Mouse (Mus musculus): Measurements from ENCODE around the gene Dzip1. TPM values are rescaled to one million over a fixed set of nuclear protein-coding genes. Genes with fewer than 3 reads are reported as not detected.
A peak's percentile ranks its signal among the peaks of the same experiment; 100 is the strongest.

Dzip1 gene
- polyA plus RNA-seq, 1 experiment from 2014 or later, result 2.8 TPM

GRCm38 (mm10) chr14:118846834-118847233 lies 78.4 kb downstream of the Dzip1 start:
- 94% methylated on average over 10 of the region's 10 CpGs for WGBS
- no peaks in the 10 kb centered on the region for H3K27me3 ChIP-seq (ENCODE audit: control insufficient read depth, insufficient read depth, low read length)
- no peak overlapping the region for H3K4me2 ChIP-seq (replicated peaks; ENCODE audit: low read depth)
- H3K9ac ChIP-seq (ENCODE audit: low read length), result no peak overlapping the region
- ATAC-seq (ENCODE audit: low FRiP score, low TSS enrichment) (no peak), DNase-seq (ENCODE audit: low spot score) (no peak)
- no peaks in the 10 kb centered on the region for H3K9me3 ChIP-seq (ENCODE audit: control insufficient read depth, low read length)
- H3K27ac ChIP-seq (replicated peaks), result no peak overlapping the region
- no peaks in the 10 kb centered on the region for H3K36me3 ChIP-seq (ENCODE audit: control insufficient read depth, insufficient read depth, low read length)
- TF ChIP-seq CTCF (IDR thresholded peaks at IDR 0.05; ENCODE audit: low read depth) (no peak), EP300 (optimal IDR thresholded peaks at IDR 0.05) (no peak)
- no peaks in the 10 kb centered on the region for H3K4me1 ChIP-seq (replicated peaks; ENCODE audit: control insufficient read depth, insufficient read depth)
- H3K4me3 ChIP-seq (ENCODE audit: low read depth, low read length), result no peak overlapping the region

GRCm38 (mm10) chr14:118842353-118842752 lies 82.9 kb downstream of the Dzip1 start:
- DNase-seq (ENCODE audit: low spot score) (no peak), ATAC-seq (ENCODE audit: low FRiP score, low TSS enrichment) (no peak)
- H3K36me3 ChIP-seq (ENCODE audit: control insufficient read depth, insufficient read depth, low read length), result no peaks in the 10 kb centered on the region
- no peak for TF ChIP-seq CTCF (IDR thresholded peaks at IDR 0.05; ENCODE audit: low read depth)
- TF ChIP-seq EP300 (optimal IDR thresholded peaks at IDR 0.05), result no peak
- no peaks in the 10 kb centered on the region for H3K4me1 ChIP-seq (replicated peaks; ENCODE audit: control insufficient read depth, insufficient read depth)
- WGBS, result 87% methylated on average over 3 of the region's 3 CpGs
- H3K4me2 ChIP-seq (replicated peaks; ENCODE audit: low read depth), result no peak overlapping the region
- H3K27me3 ChIP-seq (ENCODE audit: control insufficient read depth, insufficient read depth, low read length), result no peaks in the 10 kb centered on the region
- H3K4me3 ChIP-seq (ENCODE audit: low read depth, low read length), result no peak overlapping the region
- no peaks in the 10 kb centered on the region for H3K9me3 ChIP-seq (ENCODE audit: control insufficient read depth, low read length)
- no peak overlapping the region for H3K27ac ChIP-seq (replicated peaks)
- H3K9ac ChIP-seq (ENCODE audit: low read length), result no peak overlapping the region

GRCm38 (mm10) chr14:118840027-118840426 lies 85.2 kb downstream of the Dzip1 start:
- 100% methylated on average over 1 of the region's 1 CpGs for WGBS
- H3K27ac ChIP-seq (replicated peaks), result no peak overlapping the region
- no peaks in the 10 kb centered on the region for H3K4me1 ChIP-seq (replicated peaks; ENCODE audit: control insufficient read depth, insufficient read depth)
- H3K9ac ChIP-seq (ENCODE audit: low read length), result no peak overlapping the region
- no peaks in the 10 kb centered on the region for H3K9me3 ChIP-seq (ENCODE audit: control insufficient read depth, low read length)
- no peaks in the 10 kb centered on the region for H3K27me3 ChIP-seq (ENCODE audit: control insufficient read depth, insufficient read depth, low read length)
- H3K36me3 ChIP-seq (ENCODE audit: control insufficient read depth, insufficient read depth, low read length), result no peaks in the 10 kb centered on the region
- no peak overlapping the region for H3K4me2 ChIP-seq (replicated peaks; ENCODE audit: low read depth)
- TF ChIP-seq EP300 (optimal IDR thresholded peaks at IDR 0.05), result no peak
- TF ChIP-seq CTCF (IDR thresholded peaks at IDR 0.05; ENCODE audit: low read depth), result no peak
- ATAC-seq (ENCODE audit: low FRiP score, low TSS enrichment), result peak; percentile 47; the same call in 1 of the 2 replicates
- H3K4me3 ChIP-seq (ENCODE audit: low read depth, low read length), result no peak overlapping the region
- no peak for DNase-seq (ENCODE audit: low spot score)

- 39% methylated on average over 5 of the region's 5 CpGs for WGBS
These were observed 85.8 kb downstream of the Dzip1 start for GRCm38 (mm10) chr14:118839416-118839815.

GRCm38 (mm10) chr14:118838556-118839120 lies 86.6 kb downstream of the Dzip1 start:
- no peak for ATAC-seq (ENCODE audit: low FRiP score, low TSS enrichment)
- no peaks in the 10 kb centered on the region for H3K4me1 ChIP-seq (replicated peaks; ENCODE audit: control insufficient read depth, insufficient read depth)
- no peak overlapping the region for H3K27ac ChIP-seq (replicated peaks)
- no peak overlapping the region for H3K4me2 ChIP-seq (replicated peaks; ENCODE audit: low read depth)
- no peak for DNase-seq (ENCODE audit: low spot score)
- WGBS, result 56% methylated on average over 8 of the region's 8 CpGs
- H3K27me3 ChIP-seq (ENCODE audit: control insufficient read depth, insufficient read depth, low read length), result no peaks in the 10 kb centered on the region
- H3K4me3 ChIP-seq (ENCODE audit: low read depth, low read length), result no peak overlapping the region
- H3K9ac ChIP-seq (ENCODE audit: low read length), result no peak overlapping the region
- H3K9me3 ChIP-seq (ENCODE audit: control insufficient read depth, low read length), result no peaks in the 10 kb centered on the region
- no peaks in the 10 kb centered on the region for H3K36me3 ChIP-seq (ENCODE audit: control insufficient read depth, insufficient read depth, low read length)
- TF ChIP-seq EP300 (optimal IDR thresholded peaks at IDR 0.05) (no peak), CTCF (IDR thresholded peaks at IDR 0.05; ENCODE audit: low read depth) (no peak)

More at GRCm38 (mm10) chr14:118839416-118839815, 85.8 kb downstream of the Dzip1 start:
- no peaks in the 10 kb centered on the region for H3K9me3 ChIP-seq (ENCODE audit: control insufficient read depth, low read length)
- no peak overlapping the region for H3K27ac ChIP-seq (replicated peaks)
- H3K27me3 ChIP-seq (ENCODE audit: control insufficient read depth, insufficient read depth, low read length), result no peaks in the 10 kb centered on the region
- DNase-seq (ENCODE audit: low spot score), result no peak
- TF ChIP-seq CTCF (IDR thresholded peaks at IDR 0.05; ENCODE audit: low read depth), result no peak
- TF ChIP-seq EP300 (optimal IDR thresholded peaks at IDR 0.05), result no peak
- H3K4me3 ChIP-seq (ENCODE audit: low read depth, low read length), result no peak overlapping the region
- no peak overlapping the region for H3K9ac ChIP-seq (ENCODE audit: low read length)
- ATAC-seq (ENCODE audit: low FRiP score, low TSS enrichment), result peak; percentile 33; the same call in 1 of the 2 replicates
- H3K4me1 ChIP-seq (replicated peaks; ENCODE audit: control insufficient read depth, insufficient read depth), result no peaks in the 10 kb centered on the region
- no peaks in the 10 kb centered on the region for H3K36me3 ChIP-seq (ENCODE audit: control insufficient read depth, insufficient read depth, low read length)
- no peak overlapping the region for H3K4me2 ChIP-seq (replicated peaks; ENCODE audit: low read depth)

GRCm38 (mm10) chr14:118836754-118837153 lies 88.5 kb downstream of the Dzip1 start:
- TF ChIP-seq EP300 (optimal IDR thresholded peaks at IDR 0.05) (no peak), CTCF (IDR thresholded peaks at IDR 0.05; ENCODE audit: low read depth) (no peak)
- no peaks in the 10 kb centered on the region for H3K27me3 ChIP-seq (ENCODE audit: control insufficient read depth, insufficient read depth, low read length)
- H3K4me2 ChIP-seq (replicated peaks; ENCODE audit: low read depth), result no peak overlapping the region
- H3K9me3 ChIP-seq (ENCODE audit: control insufficient read depth, low read length), result no peaks in the 10 kb centered on the region
- no peak overlapping the region for H3K27ac ChIP-seq (replicated peaks)
- H3K9ac ChIP-seq (ENCODE audit: low read length), result no peak overlapping the region
- no peaks in the 10 kb centered on the region for H3K4me1 ChIP-seq (replicated peaks; ENCODE audit: control insufficient read depth, insufficient read depth)
- H3K4me3 ChIP-seq (ENCODE audit: low read depth, low read length), result no peak overlapping the region
- no peaks in the 10 kb centered on the region for H3K36me3 ChIP-seq (ENCODE audit: control insufficient read depth, insufficient read depth, low read length)
- 76% methylated on average over 7 of the region's 7 CpGs for WGBS
- ATAC-seq (ENCODE audit: low FRiP score, low TSS enrichment) (no peak), DNase-seq (ENCODE audit: low spot score) (no peak)

Data from stomach, postnatal 0 days (tissue).